Mouse (Mus musculus) heart, embryonic 16.5 days (tissue): Measurements from ENCODE around the gene Pitpnm1. TPM values are rescaled to one million over a fixed set of nuclear protein-coding genes. Genes with fewer than 3 reads are reported as not detected.

ENCODE experiments used
- ATAC-seq: fragments of 200-750 bp; cut with Nextera tagmentation; replicated peaks from 2 replicates; pipeline ENCODE4 v1.8.0; 2017; ENCODE audit warnings: moderate number of reproducible peaks; ENCODE audit not compliant: insufficient read depth, low FRiP score; ENCODE audit errors: extremely low read depth
- H3K27ac ChIP-seq: fragments of 300-500 bp; sonication (generic); 2 replicates; pipeline ENCODE4 v1.5.1; 2014; ENCODE audit warnings: mild to moderate bottlenecking, low read length, control low read depth, moderate library complexity
- H3K27me3 ChIP-seq: fragments of 300-500 bp; sonication (generic); 2 replicates; pipeline ENCODE4 v1.6.1; 2014; ENCODE audit warnings: low read length, mixed read lengths; ENCODE audit not compliant: control insufficient read depth, insufficient read depth
- H3K36me3 ChIP-seq: fragments of 300-500 bp; sonication (generic); 2 replicates; pipeline ENCODE4 v1.6.1; 2014; ENCODE audit not compliant: control insufficient read depth, insufficient read depth
- H3K4me1 ChIP-seq: fragments of 300-500 bp; sonication (generic); 2 replicates; pipeline ENCODE4 v1.6.1; 2014; ENCODE audit warnings: low read length, mixed read lengths; ENCODE audit not compliant: control insufficient read depth, insufficient read depth
- H3K4me2 ChIP-seq: fragments of 300-500 bp; sonication (generic); 2 replicates; pipeline ENCODE4 v1.6.1; 2014; ENCODE audit warnings: low read depth, mild to moderate bottlenecking, control low read depth, low read length
- H3K4me3 ChIP-seq: fragments of 300-500 bp; sonication (generic); 2 replicates; pipeline ENCODE4 v1.5.1; 2014; ENCODE audit warnings: mild to moderate bottlenecking, control low read depth, low read length
- H3K9ac ChIP-seq: fragments of 300-500 bp; sonication (generic); 2 replicates; pipeline ENCODE4 v1.6.1; 2014; ENCODE audit warnings: low read length, control low read depth
- H3K9me3 ChIP-seq: fragments of 300-500 bp; sonication (generic); replicated peaks from 2 replicates; pipeline ENCODE4 v1.6.1; 2016; ENCODE audit warnings: low read length; ENCODE audit not compliant: control insufficient read depth
- WGBS: fragments of 180-500 bp; shearing (Covaris S2); extraction: QIAGEN DNeasy Blood & Tissue Kit; methylation state at CpG from one replicate; pipeline ENCODE4 v1.1.7; 2014; 5-methylcytosine and 5-hydroxymethylcytosine counted together
- polyA plus RNA-seq: library from polyadenylated mRNA; unstranded; fragments of >200 nt; fragmentation: Nextera tagmentation; extraction: Ambion mirVana; gene quantifications from 2 replicates; pipeline ENCODE4 v1.2.1, GENCODE M21; 2015

The Pitpnm1 gene
- polyA plus RNA-seq, 1 experiment from 2014 or later, result 29.4 TPM

DNA sequence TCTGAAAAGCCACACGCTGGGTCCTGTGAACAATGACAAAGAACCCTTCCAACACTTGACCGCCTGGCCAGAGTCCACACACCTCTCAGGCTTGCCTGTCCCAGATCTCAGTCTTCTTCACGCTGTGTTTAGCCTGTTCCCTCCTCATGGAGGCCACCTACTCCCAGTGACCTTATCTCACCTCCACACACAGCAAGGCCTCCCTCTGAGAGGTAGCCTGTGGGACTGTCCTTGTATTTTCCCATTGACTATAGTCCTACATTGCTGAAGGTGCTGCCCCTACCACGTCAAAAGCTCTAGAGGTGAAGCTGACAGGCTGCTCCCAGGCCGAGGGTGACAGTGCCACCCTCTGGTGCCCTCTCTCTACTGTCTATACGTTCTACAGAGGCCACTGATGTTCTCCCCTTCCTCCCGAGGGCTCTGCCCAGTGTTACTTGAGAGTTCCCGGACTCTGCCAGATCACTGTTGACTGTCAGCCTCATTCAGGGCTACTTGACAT lies 19.2 kb upstream of the Pitpnm1 start:
- ATAC-seq, result no peak
- H3K9me3 ChIP-seq, result no peaks in the 10 kb centered on the region

DNA sequence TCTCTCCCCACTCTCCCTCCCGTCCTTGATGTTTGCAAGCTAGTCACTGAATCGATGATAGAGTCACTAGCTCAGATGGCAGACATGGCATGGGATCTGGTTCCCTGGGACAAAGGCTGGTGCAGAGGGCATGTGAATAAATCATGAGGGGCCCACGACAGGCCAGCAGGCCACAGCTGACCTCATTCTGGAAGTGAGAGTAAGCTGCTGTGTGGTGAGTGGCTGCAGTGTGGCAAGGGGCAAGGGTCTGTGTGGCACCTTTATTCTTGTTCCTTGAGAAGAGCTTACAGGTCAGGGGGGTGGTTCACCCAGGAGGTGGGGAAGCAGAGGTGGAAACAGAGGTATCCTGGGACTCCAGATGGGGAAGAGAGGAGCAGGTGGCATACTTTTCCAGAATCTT lies 18.4 kb upstream of the Pitpnm1 start, which contains the start of gene Cabp2:
Cabp2 (plus strand) TSS at position 185 of the 400 bp plus-strand sequence.
- Histone ChIP-seq H3K4me1 (no peaks in the 10 kb centered on the region), H3K27ac (no peak within 1 kb of the TSS), H3K36me3 (no peaks in the 10 kb centered on the region), H3K9ac (no peak within 1 kb of the TSS), H3K9me3 (no peaks in the 10 kb centered on the region), H3K27me3 (no peaks in the 10 kb centered on the region), H3K4me3 (no peak within 1 kb of the TSS), H3K4me2 (no peak within 1 kb of the TSS)
- WGBS, result 70% methylated on average over 3 of the region's 3 CpGs
- no peak for ATAC-seq

More for the DNA sequence above, 19.2 kb upstream of the Pitpnm1 start:
- Histone ChIP-seq H3K27ac (no peak overlapping the region), H3K4me2 (no peak overlapping the region), H3K27me3 (no peaks in the 10 kb centered on the region), H3K4me3 (no peak overlapping the region), H3K36me3 (no peaks in the 10 kb centered on the region), H3K4me1 (no peaks in the 10 kb centered on the region), H3K9ac (no peak overlapping the region)
- 50% methylated on average over 8 of the region's 8 CpGs for WGBS

DNA sequence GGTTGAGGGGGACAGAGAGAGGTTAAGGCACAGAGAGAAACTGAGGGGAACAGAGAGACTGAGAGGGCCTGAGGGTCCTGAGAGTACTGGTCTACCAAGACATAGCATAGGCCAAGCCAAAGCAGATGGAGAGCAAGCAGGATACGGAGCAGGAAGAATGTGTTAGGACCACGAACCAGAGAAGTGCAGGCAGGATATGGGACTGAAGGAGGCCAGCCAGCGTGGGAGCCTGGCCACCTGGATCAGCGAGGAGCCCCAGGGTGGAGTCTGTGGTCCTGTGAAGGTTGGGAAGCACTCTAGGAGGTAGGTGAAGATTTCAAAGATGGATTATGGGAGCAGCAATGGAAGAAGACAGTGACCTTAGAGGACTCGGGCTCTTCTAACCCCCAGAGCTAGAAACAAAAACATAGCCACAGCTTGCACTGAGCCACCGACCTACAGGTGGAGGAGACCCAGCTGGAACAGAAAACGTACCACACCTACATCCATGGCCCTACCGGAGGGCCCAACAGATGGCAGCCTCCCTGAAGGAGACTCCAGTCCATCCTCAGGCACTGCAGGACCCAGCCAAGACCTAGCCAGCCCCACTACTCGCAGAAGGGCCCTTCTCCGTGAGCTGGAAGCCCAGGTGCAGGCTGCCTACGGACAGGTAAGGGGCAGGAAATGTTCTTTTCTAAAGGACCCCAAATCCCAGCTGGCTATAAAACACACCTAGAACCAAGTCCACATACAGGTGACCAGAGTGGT lies 17.4 kb upstream of the Pitpnm1 start:
- Histone ChIP-seq H3K36me3 (no peaks in the 10 kb centered on the region), H3K27ac (no peak overlapping the region), H3K4me1 (peaks cover 6% of the 10 kb centered on the region), H3K9ac (no peak overlapping the region), H3K27me3 (no peaks in the 10 kb centered on the region), H3K4me2 (no peak overlapping the region), H3K4me3 (no peak overlapping the region), H3K9me3 (no peaks in the 10 kb centered on the region)
- WGBS, result 77% methylated on average over 11 of the region's 11 CpGs
- no peak for ATAC-seq

DNA sequence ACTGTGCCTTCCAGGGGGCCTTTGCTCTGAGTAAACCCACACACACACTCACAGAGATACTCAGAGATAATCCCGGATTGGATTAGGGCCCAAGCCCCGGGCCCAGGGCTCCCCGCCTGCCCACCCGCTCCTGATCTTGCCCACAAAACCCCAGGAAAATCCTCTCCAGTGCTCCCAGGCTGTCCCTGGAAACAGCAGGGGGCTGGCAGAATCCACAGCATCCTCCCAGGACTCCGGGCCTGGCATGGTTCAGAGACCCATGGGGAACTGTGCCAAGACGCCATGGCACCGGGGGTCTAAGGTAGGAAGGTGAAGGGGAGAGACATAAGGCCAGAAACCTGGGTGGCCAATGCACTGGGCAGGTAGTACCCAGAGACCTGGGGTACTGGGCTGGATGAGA lies 16.5 kb upstream of the Pitpnm1 start:
- H3K9me3 ChIP-seq, result no peaks in the 10 kb centered on the region
- no peaks in the 10 kb centered on the region for H3K27me3 ChIP-seq
- H3K4me1 ChIP-seq, result peaks cover 9% of the 10 kb centered on the region
- H3K36me3 ChIP-seq, result no peaks in the 10 kb centered on the region
- H3K4me2 ChIP-seq, result no peak overlapping the region
- no peak overlapping the region for H3K9ac ChIP-seq
- H3K4me3 ChIP-seq, result no peak overlapping the region
- WGBS, result 78% methylated on average over 7 of the region's 7 CpGs
- H3K27ac ChIP-seq, result no peak overlapping the region
- no peak for ATAC-seq

DNA sequence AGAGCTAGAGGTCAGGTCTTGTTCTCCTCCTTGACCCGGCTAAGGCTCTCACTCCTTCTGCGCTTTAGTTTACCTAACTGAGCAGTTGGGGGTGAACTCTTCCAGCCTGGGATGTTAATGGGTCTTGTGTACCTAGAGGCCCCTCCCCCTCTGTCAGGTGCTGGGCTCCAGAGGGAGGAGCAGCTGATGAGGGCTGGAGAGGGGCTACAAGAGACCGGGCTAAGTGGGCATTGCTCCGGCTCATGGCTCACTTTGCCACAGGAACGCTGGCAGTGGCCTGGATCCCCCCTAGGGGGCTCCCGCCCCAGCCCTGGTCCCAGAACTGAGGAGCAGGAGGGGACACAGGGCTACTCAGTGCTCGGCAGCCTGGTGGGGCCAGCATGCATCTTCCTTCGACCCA lies 16.0 kb upstream of the Pitpnm1 start:
- Histone ChIP-seq H3K4me2 (no peak overlapping the region), H3K36me3 (no peaks in the 10 kb centered on the region), H3K9me3 (no peaks in the 10 kb centered on the region), H3K27me3 (no peaks in the 10 kb centered on the region), H3K4me3 (no peak overlapping the region), H3K27ac (no peak overlapping the region), H3K4me1 (peaks cover 9% of the 10 kb centered on the region), H3K9ac (no peak overlapping the region)
- no peak for ATAC-seq
- WGBS, result 32% methylated on average over 8 of the region's 8 CpGs

DNA sequence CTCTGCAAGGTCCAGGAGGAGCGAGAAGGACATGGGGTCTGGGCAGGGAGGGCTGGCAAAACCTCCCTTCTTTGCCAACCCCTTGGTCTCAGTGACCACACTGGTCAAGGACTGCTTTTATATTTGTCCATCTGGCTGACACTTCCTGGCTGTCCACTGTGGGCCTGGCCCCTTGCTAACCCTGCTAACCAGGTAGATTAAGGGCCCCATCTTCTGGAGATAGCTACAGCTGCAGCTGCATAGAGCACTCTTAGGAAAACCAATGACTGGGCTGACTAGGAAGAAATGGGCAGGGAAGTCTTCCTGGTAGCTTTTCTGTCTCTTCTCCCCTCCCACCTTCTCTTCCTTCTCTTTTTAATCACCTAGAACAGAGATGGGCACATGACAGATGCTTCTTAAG lies 14.8 kb upstream of the Pitpnm1 start:
- Histone ChIP-seq H3K4me3 (no peak overlapping the region), H3K9ac (no peak overlapping the region), H3K4me1 (peaks cover 9% of the 10 kb centered on the region), H3K27ac (no peak overlapping the region), H3K9me3 (no peaks in the 10 kb centered on the region), H3K4me2 (no peak overlapping the region), H3K27me3 (peaks cover 3% of the 10 kb centered on the region; the same call in 1 of the 2 replicates), H3K36me3 (no peaks in the 10 kb centered on the region)
- 81% methylated on average over 1 of the region's 1 CpGs for WGBS
- no peak for ATAC-seq

DNA sequence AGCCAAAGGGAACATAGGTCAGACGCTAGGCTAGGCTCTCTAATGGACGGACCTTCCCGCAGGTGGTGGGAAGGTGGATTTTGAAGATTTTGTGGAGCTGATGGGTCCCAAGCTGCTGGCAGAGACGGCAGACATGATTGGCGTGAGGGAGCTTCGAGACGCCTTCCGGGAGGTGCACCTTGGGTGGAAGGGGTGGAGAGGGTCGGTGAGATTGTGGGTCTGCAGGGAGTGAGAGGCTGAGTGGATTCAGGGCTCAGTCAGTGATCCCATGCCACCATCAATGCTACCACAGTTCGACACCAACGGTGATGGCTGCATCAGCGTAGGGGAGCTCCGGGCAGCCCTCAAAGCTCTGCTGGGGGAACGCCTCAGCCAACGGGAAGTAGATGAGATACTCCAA lies 13.6 kb upstream of the Pitpnm1 start:
- Histone ChIP-seq H3K4me2 (no peak overlapping the region), H3K27ac (no peak overlapping the region), H3K4me1 (peaks cover 9% of the 10 kb centered on the region), H3K4me3 (no peak overlapping the region), H3K36me3 (no peaks in the 10 kb centered on the region), H3K9me3 (no peaks in the 10 kb centered on the region), H3K27me3 (peaks cover 3% of the 10 kb centered on the region; the same call in 1 of the 2 replicates), H3K9ac (no peak overlapping the region)
- 88% methylated on average over 15 of the region's 15 CpGs for WGBS
- ATAC-seq, result no peak

DNA sequence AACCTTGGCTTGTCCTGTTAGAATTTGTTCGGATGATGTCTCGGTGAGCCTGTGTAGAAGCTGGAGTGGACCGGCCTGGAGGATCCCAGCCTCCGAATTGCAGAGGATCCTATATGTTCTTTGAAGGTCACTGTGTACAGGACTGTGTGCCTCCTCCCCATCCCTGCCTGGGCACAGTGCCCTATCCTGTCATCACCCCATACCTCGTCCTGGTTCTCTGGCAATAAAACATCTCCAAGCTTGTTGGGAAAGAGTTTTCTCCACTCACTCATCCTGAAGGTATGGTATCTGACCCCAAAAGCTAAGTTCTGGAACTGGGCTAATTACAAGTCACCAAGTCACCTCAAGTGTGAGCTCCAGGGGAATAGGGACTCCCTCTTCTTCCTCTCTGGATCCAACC lies 12.7 kb upstream of the Pitpnm1 start:
- WGBS, result 42% methylated on average over 5 of the region's 5 CpGs
- Histone ChIP-seq H3K36me3 (no peaks in the 10 kb centered on the region), H3K27ac (peak overlapping the region; percentile 54), H3K9me3 (no peaks in the 10 kb centered on the region), H3K4me2 (no peak overlapping the region), H3K4me1 (peaks cover 9% of the 10 kb centered on the region), H3K4me3 (no peak overlapping the region), H3K9ac (no peak overlapping the region), H3K27me3 (peaks cover 3% of the 10 kb centered on the region; the same call in 1 of the 2 replicates)
- ATAC-seq, result peak; percentile 79

DNA sequence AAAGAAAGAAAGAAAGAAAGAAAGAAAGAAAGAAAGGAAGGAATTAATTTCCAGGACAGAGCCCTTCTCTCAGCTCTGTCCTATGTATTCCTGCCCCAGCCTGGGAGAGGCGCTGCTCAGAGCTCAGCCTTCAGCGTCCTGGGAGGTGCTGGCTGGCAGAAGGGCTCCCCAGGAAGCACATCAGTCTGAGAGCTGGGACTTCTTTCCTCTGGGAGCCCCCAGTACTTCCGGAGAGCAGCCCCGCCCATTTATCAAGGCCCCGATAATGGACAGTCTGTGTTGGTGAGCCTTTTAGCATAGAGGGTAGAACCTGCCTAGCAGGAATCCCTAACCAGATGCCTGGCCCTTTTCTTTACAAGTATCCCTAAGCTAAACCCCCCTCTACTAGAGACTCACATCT lies 11.7 kb upstream of the Pitpnm1 start:
- H3K4me3 ChIP-seq, result no peak overlapping the region
- H3K27me3 ChIP-seq, result peaks cover 3% of the 10 kb centered on the region; the same call in 1 of the 2 replicates
- no peak overlapping the region for H3K27ac ChIP-seq
- H3K9ac ChIP-seq, result no peak overlapping the region
- peaks cover 9% of the 10 kb centered on the region for H3K4me1 ChIP-seq
- ATAC-seq, result no peak
- H3K9me3 ChIP-seq, result no peaks in the 10 kb centered on the region
- H3K4me2 ChIP-seq, result no peak overlapping the region
- no peaks in the 10 kb centered on the region for H3K36me3 ChIP-seq
- 34% methylated on average over 5 of the region's 5 CpGs for WGBS
